Mouse (Mus musculus): Measurements from ENCODE around the gene Ppp2ca.

Ppp2ca gene

DNA sequence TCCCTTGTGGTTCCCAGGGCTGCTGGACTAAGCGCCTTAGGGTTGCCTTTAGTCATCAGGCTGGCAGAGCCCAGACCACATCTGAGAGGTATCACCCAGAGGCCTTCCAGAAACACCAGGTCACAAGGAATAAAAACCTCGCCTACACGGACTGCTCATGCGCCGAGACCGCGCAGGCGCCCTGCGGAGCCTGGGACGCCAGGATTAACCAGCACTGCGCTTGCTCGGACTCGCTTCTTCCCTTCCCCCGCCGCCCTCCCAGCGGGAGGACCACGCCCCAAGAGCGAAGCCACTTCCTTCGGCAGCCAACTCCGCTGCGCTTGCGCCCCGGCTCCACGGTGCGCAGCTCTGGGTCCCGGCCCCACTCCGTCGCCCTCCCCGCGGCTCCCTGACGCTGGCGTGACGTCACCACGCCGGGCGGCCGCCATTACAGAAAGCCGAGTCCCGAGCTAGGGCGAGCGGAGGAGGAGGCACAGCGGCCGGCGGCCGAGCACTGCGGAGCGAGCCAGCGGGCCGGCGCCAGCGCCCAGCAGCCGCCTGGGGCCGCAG, at the start of gene Ppp2ca:
TSS of gene Ppp2ca (plus strand) at position 284 of the 549 bp plus-strand sequence.
- peak; percentile 99 for DNase-seq

DNA sequence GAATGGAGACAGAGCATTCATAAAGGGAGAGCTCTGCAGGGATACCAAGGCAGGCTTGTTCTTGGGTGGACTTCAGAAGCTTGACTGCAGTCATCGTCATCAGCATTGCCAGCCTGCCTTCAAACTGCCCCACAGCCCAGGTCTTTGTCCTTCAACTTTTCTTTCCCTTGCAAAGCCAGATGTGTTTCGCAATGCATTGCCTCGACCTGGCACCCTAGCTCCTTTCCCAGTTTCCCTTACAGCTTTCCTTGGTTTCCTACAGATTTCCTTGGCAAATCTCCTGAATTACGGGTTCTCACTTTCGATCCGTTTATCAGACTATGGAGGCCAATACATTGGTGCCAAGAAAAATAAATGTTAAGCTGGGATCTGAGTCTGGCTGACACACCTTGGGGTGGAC, 45.1 kb upstream of the Ppp2ca start:
- DNase-seq: no peak

DNA sequence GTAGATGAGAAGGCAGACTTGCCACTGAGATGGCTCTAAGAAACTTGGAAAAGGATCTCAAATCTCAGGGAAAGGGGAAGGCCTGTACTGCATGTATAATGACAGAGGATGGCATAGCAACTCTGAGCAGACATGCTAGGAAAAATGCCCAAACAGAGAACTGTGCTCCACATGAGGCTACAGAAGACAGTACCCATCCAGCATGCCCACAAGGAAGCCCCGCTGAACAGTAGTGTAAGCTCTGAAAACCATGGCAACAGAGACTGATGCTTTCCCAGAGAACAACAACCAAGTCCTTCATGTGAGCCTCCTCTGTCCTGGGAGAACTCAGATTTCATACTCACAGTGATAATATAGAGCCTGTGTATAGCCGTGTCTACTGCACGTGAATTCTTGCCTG, 43.8 kb upstream of the Ppp2ca start:
- DNase-seq: no peak

DNA sequence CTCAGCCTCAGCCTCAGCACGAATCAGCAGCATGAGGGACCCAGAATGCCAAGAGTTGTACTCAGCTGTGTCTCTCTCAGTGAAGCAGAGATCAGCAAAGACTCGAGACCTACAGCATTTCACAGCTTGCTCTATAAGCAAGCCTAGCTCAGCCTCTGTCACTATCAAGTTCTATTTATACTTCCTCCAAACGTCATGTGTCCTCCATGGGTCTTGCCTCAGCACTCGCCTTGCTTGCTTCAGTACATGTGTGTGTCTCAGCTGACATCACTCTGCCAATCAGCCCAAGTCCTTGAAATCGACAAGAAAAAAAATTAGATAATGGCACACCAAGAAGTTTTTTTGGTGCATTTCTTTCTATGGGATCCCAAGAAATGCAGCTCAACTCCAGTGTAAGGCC, 42.3 kb upstream of the Ppp2ca start:
- DNase-seq: no peak

DNA sequence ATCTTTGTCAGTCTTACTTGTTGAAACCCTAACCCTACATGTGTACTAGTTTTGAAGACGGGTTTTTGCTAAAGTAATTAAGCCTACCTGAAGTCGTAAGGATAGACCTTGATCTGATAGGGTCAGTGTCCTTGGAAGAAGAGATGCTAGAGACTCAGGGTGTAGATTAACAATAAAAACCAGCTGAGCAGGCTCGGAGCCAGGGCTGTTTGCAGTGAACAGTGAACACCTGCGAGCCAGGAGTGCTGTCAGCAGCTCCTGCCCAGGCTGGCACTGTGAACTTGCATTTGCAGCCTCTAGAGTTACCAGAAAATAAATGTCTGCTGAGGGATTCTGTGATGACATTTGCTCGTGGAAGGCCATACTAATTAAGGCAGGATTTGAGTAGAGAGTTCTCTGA, 39.5 kb upstream of the Ppp2ca start:
- no peak for DNase-seq

DNA sequence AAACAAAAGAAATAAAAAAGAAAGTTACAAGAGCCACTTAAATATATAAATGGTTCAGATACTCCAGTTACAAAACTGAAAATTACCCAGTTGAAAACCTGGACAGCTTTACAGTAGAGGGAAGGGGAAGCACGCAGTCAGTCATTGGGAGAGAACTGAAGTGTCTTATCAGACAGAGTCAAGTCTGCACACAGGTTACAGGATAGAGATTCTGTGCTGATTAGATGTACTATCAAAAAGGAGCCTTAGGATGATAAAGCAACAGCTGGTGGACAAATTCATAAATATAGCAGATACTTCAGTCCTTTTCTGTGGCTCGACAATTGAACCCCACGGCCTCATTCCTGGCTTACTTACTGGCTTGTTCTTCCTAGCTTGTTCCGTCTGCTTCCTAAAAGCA, 38.2 kb upstream of the Ppp2ca start:
- no peak for DNase-seq

DNA sequence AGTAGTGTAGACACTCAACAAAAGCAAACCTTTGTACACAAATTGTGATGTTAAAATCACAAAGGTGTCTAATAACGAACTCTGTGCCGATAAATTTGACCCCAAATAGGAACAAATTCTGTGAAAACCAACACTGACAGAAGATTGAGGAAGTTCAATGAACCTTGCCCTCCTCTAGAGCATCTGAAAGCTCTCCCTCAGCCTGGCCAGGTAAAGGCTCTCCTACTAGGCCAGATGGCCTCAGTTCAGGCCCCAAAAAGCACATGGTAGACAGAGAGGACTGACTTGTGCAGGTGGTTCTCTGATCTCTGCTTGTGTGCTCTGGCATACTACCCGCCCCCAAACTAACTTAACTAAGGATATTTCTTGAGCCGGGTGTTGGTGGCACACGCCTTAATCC, 36.1 kb upstream of the Ppp2ca start:
- DNase-seq: no peak

DNA sequence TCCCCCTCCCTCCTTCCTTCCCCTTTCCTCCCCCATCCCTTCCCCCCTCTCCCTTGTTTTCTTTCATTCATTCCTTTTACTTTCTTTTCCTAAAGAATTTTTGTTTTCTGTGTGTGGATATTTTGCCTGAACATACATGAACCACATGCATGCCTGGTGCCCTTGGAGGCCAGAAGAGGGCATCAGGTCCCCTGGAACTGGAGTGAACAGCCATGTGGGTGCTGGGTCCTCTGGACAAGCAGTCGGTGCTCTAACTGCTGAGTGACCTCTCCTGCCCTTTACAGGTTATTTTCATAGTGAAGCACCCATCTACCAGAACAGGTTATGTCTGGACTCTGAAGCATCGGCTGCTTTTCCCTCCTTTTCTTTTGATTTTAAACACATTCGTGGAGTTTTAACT, 34.1 kb upstream of the Ppp2ca start:
- no peak for DNase-seq

DNA sequence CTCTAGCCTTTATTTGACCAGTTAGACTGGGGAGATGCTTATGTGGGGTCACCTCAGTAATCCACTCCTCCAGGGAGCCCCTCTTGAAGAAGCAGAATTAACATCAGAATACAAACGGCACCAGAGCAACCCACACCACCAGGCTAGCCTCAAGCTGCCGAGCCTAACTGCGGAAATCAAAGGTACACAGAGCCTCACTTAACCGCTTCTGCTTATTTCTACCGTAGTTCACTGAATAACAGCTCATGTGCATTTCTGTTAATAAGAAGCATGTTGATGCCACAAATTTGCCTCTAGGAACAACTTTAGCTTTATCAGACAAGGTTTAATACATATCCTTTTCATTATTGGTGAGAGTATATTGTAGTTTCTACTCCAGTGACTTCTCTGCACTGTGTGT, 32.6 kb upstream of the Ppp2ca start:
- DNase-seq: no peak

DNA sequence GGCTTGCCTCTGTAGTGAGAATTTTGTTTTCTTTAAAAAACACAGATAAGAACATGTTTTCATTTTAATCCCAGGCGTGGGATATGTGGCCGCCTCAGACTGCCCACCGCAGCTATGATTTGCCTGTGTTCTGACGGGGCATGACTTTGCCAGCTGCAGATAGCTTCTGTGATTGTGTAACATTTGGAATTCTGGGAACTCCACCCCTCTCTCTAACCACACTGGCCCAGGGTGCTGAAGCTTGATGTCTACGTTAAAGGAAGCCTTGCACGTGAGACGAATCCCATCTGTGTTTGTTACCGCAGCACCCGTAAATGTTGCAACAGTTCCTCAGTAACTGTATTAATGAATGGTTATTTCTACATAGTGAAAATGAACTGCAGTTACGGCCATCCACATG, 26.7 kb upstream of the Ppp2ca start:
- DNase-seq: no peak

DNA sequence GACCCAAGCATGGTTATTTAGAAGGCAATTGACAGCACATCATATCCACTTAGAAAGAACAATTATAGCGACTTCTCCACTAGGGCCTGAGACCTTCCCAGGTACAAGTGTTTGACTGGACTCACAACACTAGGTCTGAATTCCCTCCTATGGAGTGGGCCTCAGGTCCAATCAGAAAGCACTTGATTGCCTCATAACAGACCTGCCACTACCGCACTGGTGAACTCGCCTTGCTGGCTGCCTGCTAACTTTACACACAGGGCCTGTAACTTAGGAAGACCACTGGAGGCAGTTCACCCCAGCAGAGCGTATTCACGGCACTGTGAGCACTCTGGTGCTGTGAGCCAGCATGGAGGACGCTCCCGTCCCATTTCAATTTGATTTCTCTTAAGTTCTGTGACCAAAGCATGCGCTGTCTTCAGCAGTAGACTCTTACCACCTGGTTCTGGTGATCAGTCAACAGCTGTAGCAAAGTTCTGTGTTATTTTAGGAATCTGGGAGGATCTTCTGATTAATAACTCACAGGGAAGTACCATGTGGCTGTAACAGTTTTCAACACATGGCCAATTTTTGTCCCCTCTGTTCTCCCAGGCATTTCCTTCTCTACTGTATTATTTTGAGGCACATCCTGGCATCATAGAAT, 24.8 kb upstream of the Ppp2ca start:
- DNase-seq: no peak

DNA sequence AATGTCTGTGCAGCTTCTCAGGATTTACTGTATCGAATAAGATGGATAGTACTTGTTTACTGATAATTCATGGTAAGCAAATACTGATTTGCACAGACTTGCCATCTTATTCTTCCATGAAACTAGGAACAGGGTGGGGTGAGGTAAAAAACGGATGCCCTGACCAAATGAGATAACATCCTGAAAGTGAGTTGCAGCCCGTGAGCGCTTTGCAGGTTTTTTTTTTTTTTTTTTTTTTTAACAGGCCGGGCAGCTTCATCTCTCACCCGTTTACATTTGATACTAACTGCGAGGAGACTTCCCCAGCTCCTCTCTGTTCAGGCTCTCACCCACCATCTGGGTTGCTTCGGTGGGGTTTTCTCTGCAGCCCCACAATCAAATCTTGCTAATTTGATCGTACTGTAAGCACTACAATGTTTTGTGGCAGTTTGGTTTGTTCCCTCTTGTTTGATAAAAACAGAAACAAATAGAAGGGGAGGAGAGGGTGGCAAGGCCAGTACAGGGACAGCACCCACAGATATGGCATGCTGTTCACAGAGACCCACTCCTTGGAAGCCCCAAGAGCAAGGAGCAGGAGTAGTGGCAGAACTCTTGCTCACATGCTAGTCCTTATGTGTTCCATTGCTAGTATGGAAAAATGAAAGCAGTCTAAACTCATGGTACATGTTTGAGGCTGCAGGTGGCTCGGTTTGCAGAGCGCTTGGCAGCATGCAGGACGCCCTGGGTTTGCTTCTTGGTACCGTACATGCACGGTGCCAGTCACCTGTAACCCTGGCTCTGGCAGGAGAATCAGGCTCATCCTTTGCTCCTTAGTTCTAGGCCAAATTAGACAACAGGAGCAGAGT, 23.6 kb upstream of the Ppp2ca start:
- DNase-seq: no peak

DNA sequence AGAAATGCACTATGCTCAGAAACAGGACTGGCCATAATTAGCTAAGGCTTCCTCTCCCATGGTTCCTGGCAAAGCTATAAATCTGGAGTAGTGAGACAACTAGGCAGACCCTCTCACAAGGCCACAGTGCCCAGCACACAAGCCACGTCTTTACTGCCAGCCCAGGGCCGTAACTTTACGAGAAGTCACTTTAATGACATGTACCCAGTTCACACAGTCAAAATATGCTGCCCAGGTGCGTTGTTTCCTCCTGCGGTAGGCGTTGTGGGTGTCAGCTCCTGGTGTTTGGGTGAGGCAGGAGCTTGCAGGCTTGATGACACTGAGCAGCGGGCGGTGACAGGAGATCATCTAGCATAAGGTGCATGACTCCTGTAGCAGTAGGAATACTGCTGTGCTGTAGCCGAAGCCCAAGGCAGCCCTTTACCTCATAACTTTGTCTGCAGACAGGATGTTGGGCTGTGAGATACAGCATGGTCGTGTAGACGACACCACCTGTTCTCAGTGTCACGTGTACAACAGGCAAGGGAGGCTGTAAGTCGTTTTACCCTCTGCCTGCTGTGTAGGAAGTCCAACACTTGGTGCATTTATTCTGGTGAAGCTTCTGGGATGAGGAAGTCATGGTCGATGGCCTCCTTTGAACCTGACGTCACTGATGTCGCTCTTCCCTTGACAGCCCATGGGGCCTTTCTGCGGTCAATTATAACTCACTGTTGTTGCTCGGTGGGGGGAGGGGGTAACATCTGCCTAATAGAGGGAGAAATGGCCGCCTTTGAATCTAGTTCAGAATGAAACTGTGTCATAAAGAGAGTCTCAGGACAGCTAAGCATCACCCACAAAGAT, 22.5 kb upstream of the Ppp2ca start:
- no peak for DNase-seq

DNA sequence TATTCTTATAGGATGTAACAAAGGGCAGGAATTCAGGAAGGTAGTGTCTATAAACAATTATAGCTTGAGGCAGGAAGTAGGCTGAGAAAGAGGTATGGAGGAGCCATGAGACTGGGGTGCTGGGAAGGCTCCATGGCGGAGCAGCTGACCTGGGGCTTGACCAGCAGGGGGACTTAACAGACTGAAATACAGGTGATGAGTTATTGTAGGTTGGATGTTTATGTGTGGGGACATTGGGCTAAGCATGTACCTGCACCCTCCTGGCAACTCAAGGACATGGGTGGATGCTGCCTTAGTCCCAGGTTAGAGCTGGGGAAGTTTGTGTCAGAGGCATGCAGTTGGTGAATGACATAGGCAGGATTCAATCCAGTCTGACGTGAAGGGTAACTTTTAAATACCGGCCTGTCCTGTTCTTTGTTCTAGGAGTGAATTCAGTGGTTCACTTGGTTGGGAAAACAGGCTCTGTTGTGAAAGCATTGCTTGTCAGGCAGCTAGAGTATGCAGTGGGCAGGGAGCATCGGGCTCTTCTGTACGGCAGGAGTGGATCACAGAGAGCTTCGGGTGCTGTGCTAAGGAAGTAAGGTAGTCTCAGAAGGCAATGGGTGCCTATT, 21.6 kb upstream of the Ppp2ca start:
- no peak for DNase-seq

DNA sequence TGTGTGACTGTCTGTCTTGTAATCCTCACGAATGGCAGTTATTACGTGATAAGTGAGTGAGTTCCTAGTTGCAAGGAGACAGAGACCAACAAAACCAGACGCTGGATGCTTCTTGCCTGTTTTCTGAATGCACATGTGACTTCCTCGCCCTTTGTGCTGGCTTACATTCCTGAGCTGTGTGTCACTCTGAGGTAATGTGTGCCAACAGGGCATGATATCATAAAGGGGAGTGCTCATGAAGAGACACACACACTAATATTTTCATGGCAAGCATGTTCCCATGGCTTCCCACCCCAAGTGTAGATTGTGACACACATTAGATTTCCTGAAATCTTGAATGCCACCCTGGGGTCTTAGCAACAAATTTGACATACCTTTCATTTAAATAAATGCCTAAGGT, 20.5 kb upstream of the Ppp2ca start:
- no peak for DNase-seq

DNA sequence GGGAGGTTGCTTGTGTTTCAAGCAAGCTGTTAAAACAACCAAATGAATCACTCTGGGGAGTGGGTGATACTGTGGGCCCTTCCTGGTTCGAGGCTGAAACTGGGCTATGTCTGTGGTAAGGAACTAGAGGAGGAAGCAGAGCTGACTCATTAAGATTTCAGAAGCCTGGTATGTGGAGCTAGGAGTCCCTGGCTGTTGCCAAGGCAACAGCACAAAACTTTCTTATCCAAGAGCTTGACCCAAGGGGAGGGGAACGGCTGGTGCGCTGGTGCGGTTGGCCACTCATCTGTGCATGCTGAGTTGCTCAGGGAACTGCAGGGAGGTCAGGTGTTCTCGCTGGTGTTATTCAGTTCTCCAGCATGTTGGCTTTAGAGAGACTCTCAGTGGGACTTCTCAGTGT, 18.5 kb upstream of the Ppp2ca start:
- no peak for DNase-seq

DNA sequence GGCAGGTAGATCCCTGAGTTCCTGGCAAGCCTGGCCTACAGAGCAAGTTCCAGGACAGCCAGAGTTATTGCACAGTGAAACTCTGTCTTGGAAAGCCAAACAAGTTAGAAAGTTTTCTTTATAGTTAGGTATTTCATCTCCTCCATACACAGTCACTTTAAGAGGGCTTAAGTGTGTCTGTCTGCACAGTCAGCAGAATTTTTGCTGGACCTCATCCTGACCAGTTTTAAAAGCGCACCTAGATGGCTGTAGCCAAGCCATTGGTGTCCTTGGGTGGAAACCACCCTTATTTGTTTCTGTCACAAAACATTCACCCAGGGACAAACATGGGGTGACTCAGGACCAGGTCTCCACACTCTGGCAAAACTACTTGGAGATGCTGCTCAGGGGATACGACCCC, 17.8 kb upstream of the Ppp2ca start:
- DNase-seq: no peak

DNA sequence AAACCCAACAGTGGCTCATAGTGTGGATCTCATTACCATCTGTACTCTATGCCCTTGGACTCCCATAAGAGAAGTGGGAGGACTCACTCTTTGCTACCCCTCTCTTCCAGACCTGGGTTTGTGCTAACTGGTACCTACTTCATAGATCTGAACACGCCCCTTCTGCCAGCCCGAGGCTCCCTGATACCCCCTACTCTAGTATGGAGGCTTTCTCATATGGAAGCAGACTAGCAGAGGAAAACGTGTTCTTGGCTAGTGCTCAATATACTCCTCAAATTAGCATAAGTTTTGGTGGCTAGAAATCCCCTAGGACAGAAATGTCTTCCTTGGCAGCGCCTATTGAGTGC, 12.7 kb upstream of the Ppp2ca start:
- no peak for DNase-seq

DNA sequence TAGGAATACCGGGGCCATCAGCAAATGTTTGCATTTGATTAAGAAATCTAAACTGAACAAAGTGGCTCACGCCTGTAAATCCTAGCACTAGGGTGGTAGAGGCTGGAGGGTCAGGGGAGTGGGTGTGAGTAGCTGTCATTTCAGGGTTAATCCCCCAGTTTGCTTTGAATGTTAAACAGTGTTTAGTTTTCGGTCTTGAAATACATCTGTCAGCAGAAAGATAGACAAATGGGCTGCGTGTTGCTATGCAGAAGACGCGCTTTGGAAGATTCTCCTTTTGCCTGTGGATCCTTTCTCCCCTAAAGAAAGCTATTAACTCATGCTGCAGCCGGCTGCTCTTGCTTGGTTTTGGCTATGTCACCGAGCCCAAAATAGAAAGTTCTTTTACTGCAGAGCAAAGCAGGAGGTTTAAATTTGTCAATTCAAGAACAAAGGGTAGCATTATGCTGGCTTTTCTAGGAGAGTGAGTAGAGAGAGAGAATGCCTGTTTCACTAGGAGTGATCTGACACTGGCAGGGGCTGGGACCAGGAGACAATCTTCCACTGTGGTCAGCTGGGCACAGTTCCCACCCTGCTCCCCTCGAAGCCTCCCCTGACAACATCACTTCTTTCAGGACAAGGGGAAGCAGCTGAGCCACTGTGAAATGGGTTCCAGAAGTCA, 12.1 kb upstream of the Ppp2ca start:
- no peak for DNase-seq

DNA sequence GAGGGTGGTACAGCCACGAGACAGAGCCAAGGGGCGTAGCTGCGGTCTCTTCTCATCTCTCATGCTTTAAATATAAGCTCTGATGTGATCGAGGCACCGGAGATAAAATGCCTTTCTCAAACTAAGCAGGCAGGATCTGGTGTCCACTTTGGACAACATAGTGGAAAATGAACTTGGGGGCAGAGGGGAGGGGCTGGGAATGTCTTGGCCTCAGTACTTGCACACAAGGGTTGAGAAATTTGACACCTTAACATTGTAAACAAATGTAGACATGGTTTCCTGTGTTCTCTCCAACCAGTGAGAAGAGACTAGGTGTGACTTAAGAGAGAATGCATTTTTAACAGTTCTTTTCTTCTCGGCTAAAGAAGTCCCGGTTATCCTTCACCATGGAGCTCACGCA, 9.2 kb upstream of the Ppp2ca start:
- no peak for DNase-seq

DNA sequence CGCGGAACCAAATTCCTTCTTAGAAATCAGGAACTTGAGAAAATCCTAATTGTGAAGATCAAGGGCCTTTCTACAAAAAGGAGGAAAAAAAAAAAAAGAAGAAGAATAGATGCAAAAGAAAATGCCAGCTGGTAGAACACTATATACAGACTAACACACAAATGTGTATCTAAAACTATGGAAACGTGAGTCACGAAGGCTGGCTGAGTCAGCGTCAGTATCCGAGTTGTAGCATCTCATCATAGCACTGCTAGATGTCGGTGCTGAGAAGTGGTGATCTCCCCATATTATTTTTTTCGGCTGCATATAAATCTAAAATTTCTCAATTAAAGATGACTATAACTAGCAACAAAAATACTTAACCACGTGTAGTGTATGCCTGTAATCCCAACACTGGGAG, 7.2 kb upstream of the Ppp2ca start:
- no peak for DNase-seq

DNA sequence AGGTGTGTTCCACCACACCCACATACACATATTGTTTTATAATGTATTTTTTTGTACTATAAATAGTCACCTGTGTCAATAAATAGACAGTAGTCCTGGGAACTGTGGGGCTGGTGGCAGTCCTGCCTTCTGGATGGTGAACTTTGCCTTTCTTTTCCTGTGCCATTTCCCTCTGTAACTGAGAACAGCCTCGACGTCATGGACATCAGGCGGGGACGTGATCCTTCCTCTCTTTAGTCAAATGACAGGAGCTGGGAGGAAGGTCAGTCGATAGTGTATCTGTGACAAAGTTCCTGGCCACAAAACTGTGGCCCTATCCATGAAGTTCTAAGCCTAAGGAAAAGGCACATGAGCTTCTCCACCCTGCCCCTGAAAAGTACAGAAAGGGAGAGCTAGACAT, 3.9 kb upstream of the Ppp2ca start:
- no peak for DNase-seq

DNA sequence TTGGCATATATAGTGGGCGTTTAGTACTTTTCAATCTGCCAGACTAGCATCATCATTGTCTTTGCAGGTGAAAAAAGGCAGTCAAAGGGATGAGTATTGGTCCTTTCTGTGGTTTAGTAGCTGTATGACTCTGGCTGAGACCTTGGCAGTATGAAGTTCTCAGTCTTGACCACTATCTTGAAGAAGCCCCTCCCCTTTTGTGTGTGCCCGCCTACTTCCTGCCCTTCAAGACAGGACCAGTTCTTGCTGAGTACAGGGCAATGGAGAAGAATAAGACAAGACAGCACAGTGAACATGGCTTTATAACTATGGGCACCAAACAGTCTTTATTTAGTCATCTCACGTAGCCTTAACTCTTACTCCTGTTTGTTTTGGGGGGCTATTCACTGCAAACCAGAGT, 1.5 kb upstream of the Ppp2ca start:
- DNase-seq: no peak
